Mouse (Mus musculus): Measurements from ENCODE around the gene Kcmf1.

Kcmf1 gene

GRCm38 (mm10) chr6:72899781-72900681, at the start of gene Kcmf1:
Gene Kcmf1, minus strand, starts transcription at chr6:72899979.
- DNase-seq: peak; percentile 59

GRCm38 (mm10) chr6:72949161-72949756, 49.5 kb upstream of the Kcmf1 start:
- peak; percentile 90 for DNase-seq

- no peak for DNase-seq
These were observed 48.6 kb upstream of the Kcmf1 start for GRCm38 (mm10) chr6:72948392-72948791.

GRCm38 (mm10) chr6:72947960-72948359, 48.2 kb upstream of the Kcmf1 start:
- no peak for DNase-seq

- DNase-seq: peak; percentile 44
These were observed 40.7 kb upstream of the Kcmf1 start for GRCm38 (mm10) chr6:72940493-72940892.

GRCm38 (mm10) chr6:72937859-72938258, 38.1 kb upstream of the Kcmf1 start:
- no peak for DNase-seq

GRCm38 (mm10) chr6:72937430-72937829, 37.7 kb upstream of the Kcmf1 start:
- no peak for DNase-seq

- no peak for DNase-seq
These were observed 33.2 kb upstream of the Kcmf1 start for GRCm38 (mm10) chr6:72932955-72933354.

GRCm38 (mm10) chr6:72931533-72931932, 31.8 kb upstream of the Kcmf1 start:
- DNase-seq: no peak

- DNase-seq: no peak
These were observed 30.1 kb upstream of the Kcmf1 start for GRCm38 (mm10) chr6:72929795-72930398.

GRCm38 (mm10) chr6:72926755-72927482, 27.1 kb upstream of the Kcmf1 start:
- DNase-seq: no peak

GRCm38 (mm10) chr6:72926031-72926430, 26.3 kb upstream of the Kcmf1 start:
- no peak for DNase-seq

GRCm38 (mm10) chr6:72923381-72923780, 23.6 kb upstream of the Kcmf1 start:
- DNase-seq: no peak

GRCm38 (mm10) chr6:72921081-72921480, 21.3 kb upstream of the Kcmf1 start:
- DNase-seq: no peak

- DNase-seq: no peak
These were observed 18.8 kb upstream of the Kcmf1 start for GRCm38 (mm10) chr6:72918510-72919033.

GRCm38 (mm10) chr6:72916330-72916729, 16.6 kb upstream of the Kcmf1 start:
- no peak for DNase-seq

- no peak for DNase-seq
These were observed 14.4 kb upstream of the Kcmf1 start for GRCm38 (mm10) chr6:72914087-72914749.

GRCm38 (mm10) chr6:72911261-72911660, 11.5 kb upstream of the Kcmf1 start:
- no peak for DNase-seq

GRCm38 (mm10) chr6:72902254-72902990, 2.6 kb upstream of the Kcmf1 start:
- no peak for DNase-seq

GRCm38 (mm10) chr6:72900952-72901351, 1.2 kb upstream of the Kcmf1 start:
- DNase-seq: no peak

GRCm38 (mm10) chr6:72899201-72899780, 488 bp downstream of the Kcmf1 start:
- peak; percentile 52 for DNase-seq
